Mouse (Mus musculus) small intestine, adult 2 months (tissue): Measurements from ENCODE around the gene Tmc7.

Experiments
- CTCF ChIP-seq: fragments of 200-500 bp; IDR thresholded peaks from 2 replicates; pipeline ENCODE4 v1.5.1; 2012; ENCODE audit warnings: low read depth, mild to moderate bottlenecking, control low read depth, inconsistent platforms, low read length, moderate library complexity, mixed read lengths; ENCODE audit not compliant: insufficient replicate concordance, insufficient read length; ENCODE audit errors: extremely low read depth
- POLR2A ChIP-seq: fragments of 200-500 bp; IDR thresholded peaks from 2 replicates; pipeline ENCODE4 v1.6.1; 2012; ENCODE audit warnings: low read depth, mild to moderate bottlenecking, control low read depth, inconsistent platforms, low read length, moderate library complexity

DNA sequence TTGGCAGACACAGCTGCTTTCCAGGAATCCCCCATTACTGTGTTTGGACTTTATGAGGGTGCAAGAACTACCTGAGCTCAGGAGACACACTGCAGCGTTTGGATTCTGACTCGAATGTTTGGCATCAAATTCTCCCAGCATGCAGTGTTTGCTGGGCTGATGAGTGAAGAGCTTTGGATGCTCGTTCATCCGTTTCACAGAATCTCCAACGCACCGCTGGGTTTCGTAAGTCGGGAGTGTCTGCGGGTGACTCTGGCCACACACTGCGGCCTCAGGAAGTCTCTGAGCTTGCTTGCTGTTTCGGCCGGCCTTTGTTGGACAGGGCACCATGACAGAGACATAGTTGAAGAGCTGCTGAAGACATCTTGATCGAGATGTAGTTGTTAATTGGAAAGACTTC is 29.5 kb upstream of the Tmc7 start:
- TF ChIP-seq CTCF (no peak), POLR2A (no peak)
